Mouse (Mus musculus): Measurements from ENCODE around the gene Apopt1. TPM values are rescaled to one million over a fixed set of nuclear protein-coding genes. Genes with fewer than 3 reads are reported as not detected.

The Apopt1 gene
- 72.5 and 73.3 TPM in 2 replicates for total RNA-seq (2021)
- long read RNA-seq, experiment 1, transcript Apopt1-201 (5 exons, 1,065 nt), result major isoform, 112 of 129 reads
- long read RNA-seq, experiment 1, partial matches to known transcripts, result 6 of 129 reads
- long read RNA-seq, experiment 1, other reads (novel, unspliced or antisense), result 8 of 129 reads
- long read RNA-seq, experiment 2, transcript Apopt1-201 (5 exons, 1,065 nt), result major isoform, 86 of 106 reads
- long read RNA-seq, experiment 2, partial matches to known transcripts, result 9 of 106 reads
- long read RNA-seq, experiment 2, other reads (novel, unspliced or antisense), result 8 of 106 reads

- peak; percentile 96 for DNase-seq
Measured at GRCm38 (mm10) chr12:111713004-111713651, at the start of gene Apopt1, which contains the start of gene Bag5. TSS of gene Apopt1 (plus strand) at chr12:111713261. TSS of gene Bag5 (minus strand) at chr12:111713257.

GRCm38 (mm10) chr12:111664144-111664634 is 48.9 kb upstream of the Apopt1 start:
- DNase-seq, result peak; percentile 54

- peak; percentile 40 for DNase-seq
Measured at GRCm38 (mm10) chr12:111665041-111665880, 47.8 kb upstream of the Apopt1 start.

GRCm38 (mm10) chr12:111666380-111666779 is 46.7 kb upstream of the Apopt1 start:
- DNase-seq, result no peak

GRCm38 (mm10) chr12:111667421-111667820 is 45.6 kb upstream of the Apopt1 start:
- DNase-seq, result no peak

- peak; percentile 98 for DNase-seq
Measured at GRCm38 (mm10) chr12:111668457-111668912, 44.6 kb upstream of the Apopt1 start.

- no peak for DNase-seq
Measured at GRCm38 (mm10) chr12:111669000-111669788, 43.9 kb upstream of the Apopt1 start.

- DNase-seq, result no peak
Measured at GRCm38 (mm10) chr12:111669961-111670360, 43.1 kb upstream of the Apopt1 start.

- DNase-seq, result peak; percentile 65
Measured at GRCm38 (mm10) chr12:111670371-111670971, 42.6 kb upstream of the Apopt1 start.

- DNase-seq, result no peak
Measured at GRCm38 (mm10) chr12:111670976-111671375, 42.1 kb upstream of the Apopt1 start.

GRCm38 (mm10) chr12:111671431-111671902 is 41.6 kb upstream of the Apopt1 start:
- DNase-seq, result peak; percentile 64

GRCm38 (mm10) chr12:111672176-111672575 is 40.9 kb upstream of the Apopt1 start, which contains the start of gene Ckb:
TSS of gene Ckb (minus strand) at chr12:111672338.
- peak; percentile 85 for DNase-seq

GRCm38 (mm10) chr12:111672581-111672980 is 40.5 kb upstream of the Apopt1 start:
- DNase-seq, result no peak

GRCm38 (mm10) chr12:111674850-111675486 is 38.1 kb upstream of the Apopt1 start:
- DNase-seq, result no peak

GRCm38 (mm10) chr12:111675797-111676580 is 37.1 kb upstream of the Apopt1 start:
- DNase-seq, result no peak

- DNase-seq, result peak; percentile 55
Measured at GRCm38 (mm10) chr12:111677421-111677820, 35.6 kb upstream of the Apopt1 start.

GRCm38 (mm10) chr12:111677882-111678669 is 35.0 kb upstream of the Apopt1 start, which contains the start of gene Trmt61a:
TSS of gene Trmt61a (plus strand) at chr12:111678105.
- DNase-seq, result peak; percentile 94

GRCm38 (mm10) chr12:111678670-111678933 is 34.5 kb upstream of the Apopt1 start:
- DNase-seq, result no peak

GRCm38 (mm10) chr12:111678997-111679396 is 34.1 kb upstream of the Apopt1 start:
- no peak for DNase-seq

Measured in adrenal gland, postnatal 14 days (tissue).